Mouse (Mus musculus) CH12.LX (cell line): ENCODE data around the gene Fam222b. TPM values are rescaled to one million over a fixed set of nuclear protein-coding genes. Genes with fewer than 3 reads are reported as not detected.

Experiments used
- DNase-seq: peaks from one replicate; pipeline ENCODE4 v3.0.0-alpha.2; 2013; ENCODE audit errors: extremely low read depth
- H3K27ac ChIP-seq: 2 replicates; pipeline ENCODE4 v1.5.1; 2012; ENCODE audit warnings: low read depth, mild to moderate bottlenecking, control low read depth, moderate library complexity; ENCODE audit not compliant: insufficient read depth
- H3K27me3 ChIP-seq: replicated peaks from 2 replicates; pipeline ENCODE3; 2012; ENCODE audit warnings: inconsistent platforms
- H3K36me3 ChIP-seq, 2 experiments: replicated peaks in 1 of 2; 2 replicates each; pipeline versions ENCODE3 to v1.6.1; 2012; ENCODE audit warnings: inconsistent platforms in 1 of 2, low read length in 1 of 2, mild to moderate bottlenecking in 1 of 2, mixed read lengths in 1 of 2, moderate library complexity in 1 of 2; ENCODE audit not compliant: control insufficient read depth in 1 of 2, insufficient read depth in 1 of 2
- H3K4me1 ChIP-seq, 2 experiments: 2 replicates each; pipeline ENCODE4 v1.6.1; 2012; ENCODE audit warnings: inconsistent platforms in 1 of 2, moderate library complexity in 1 of 2; ENCODE audit not compliant: insufficient read depth in 2 of 2, control insufficient read depth in 1 of 2
- H3K4me2 ChIP-seq: 2 replicates; pipeline ENCODE4 v1.6.1; 2012; ENCODE audit warnings: low read depth, mild to moderate bottlenecking, control low read depth; ENCODE audit not compliant: poor library complexity, insufficient read depth, severe bottlenecking
- H3K4me3 ChIP-seq, 3 experiments: fragments of 150-350 bp in 1 of 3; sonication (generic) in 1 of 3; replicated peaks in 1 of 3; 2 replicates each; pipeline versions ENCODE3 to v1.5.1; 2011 to 2012; ENCODE audit warnings: low read depth in 2 of 3, low read length in 2 of 3, mild to moderate bottlenecking in 2 of 3, moderate library complexity in 2 of 3, control low read depth in 1 of 3, improper control_type of control experiment in 1 of 3, inconsistent platforms in 1 of 3, mixed read lengths in 1 of 3; ENCODE audit not compliant: poor library complexity in 1 of 3
- H3K79me2 ChIP-seq: replicated peaks from 2 replicates; pipeline ENCODE4 v1.6.1; 2012; ENCODE audit warnings: mild to moderate bottlenecking, moderate library complexity; ENCODE audit not compliant: control insufficient read depth, poor library complexity, insufficient read depth, severe bottlenecking; ENCODE audit errors: extremely low read depth
- H3K9ac ChIP-seq: 2 replicates; pipeline ENCODE4 v1.6.1; 2012; ENCODE audit warnings: low read depth, mild to moderate bottlenecking, control low read depth, moderate library complexity; ENCODE audit not compliant: insufficient read depth
- H3K9me3 ChIP-seq: replicated peaks from 2 replicates; pipeline ENCODE3; 2012; ENCODE audit warnings: low read length, inconsistent platforms, mixed read lengths
- BHLHE40 ChIP-seq: IDR thresholded peaks from 2 replicates; pipeline ENCODE4 v1.6.1; 2011; ENCODE audit warnings: mild to moderate bottlenecking, low read depth, low read length, improper control_type of control experiment
- CHD1 ChIP-seq: IDR thresholded peaks from 2 replicates; pipeline ENCODE4 v1.6.1; 2012; ENCODE audit warnings: low read depth, low read length, improper control_type of control experiment, inconsistent platforms
- CHD2 ChIP-seq: IDR thresholded peaks from 2 replicates; pipeline ENCODE4 v1.6.1; 2011; ENCODE audit warnings: low read length, improper control_type of control experiment
- CTCF ChIP-seq, 2 experiments: IDR thresholded peaks in 1 of 2; conservative IDR thresholded peaks in 1 of 2; 2 replicates each; pipeline ENCODE4 v1.5.1; 2011 to 2012; ENCODE audit warnings: low read depth in 2 of 2, low read length in 2 of 2, improper control_type of control experiment in 1 of 2, inconsistent platforms in 1 of 2, mild to moderate bottlenecking in 1 of 2, moderate library complexity in 1 of 2
- E2F4 ChIP-seq: IDR thresholded peaks from 2 replicates; pipeline ENCODE4 v1.6.1; 2011; ENCODE audit warnings: low read depth, low read length, improper control_type of control experiment; ENCODE audit not compliant: insufficient replicate concordance
- GABPA ChIP-seq: IDR thresholded peaks from 2 replicates; pipeline ENCODE4 v1.6.1; 2012; ENCODE audit warnings: low read depth, low read length, improper control_type of control experiment, inconsistent platforms; ENCODE audit not compliant: insufficient replicate concordance
- MAX ChIP-seq: IDR thresholded peaks from 2 replicates; pipeline ENCODE4 v1.6.1; 2011; ENCODE audit warnings: low read length, improper control_type of control experiment
- MEF2A ChIP-seq: IDR thresholded peaks from 2 replicates; pipeline ENCODE4 v1.6.1; 2014; ENCODE audit warnings: low read depth, mild to moderate bottlenecking, inconsistent platforms, low read length, improper control_type of control experiment, borderline replicate concordance
- MYC ChIP-seq: IDR thresholded peaks from 2 replicates; pipeline ENCODE4 v1.6.1; 2011; ENCODE audit warnings: low read depth, mild to moderate bottlenecking, improper control_type of control experiment, low read length
- POLR2A ChIP-seq: IDR thresholded peaks from 2 replicates; pipeline ENCODE4 v1.6.1; 2011; ENCODE audit warnings: low read depth, mild to moderate bottlenecking, improper control_type of control experiment, low read length
- POLR2AphosphoS2 ChIP-seq: IDR thresholded peaks from 2 replicates; pipeline ENCODE4 v1.6.1; 2011; ENCODE audit warnings: low read depth, low read length, improper control_type of control experiment
- SIN3A ChIP-seq: IDR thresholded peaks from 2 replicates; pipeline ENCODE4 v1.6.1; 2012; ENCODE audit warnings: low read length, improper control_type of control experiment, inconsistent platforms
- TCF12 ChIP-seq: IDR thresholded peaks from 2 replicates; pipeline ENCODE4 v1.6.1; 2014; ENCODE audit warnings: low read depth, mild to moderate bottlenecking, inconsistent platforms, low read length, improper control_type of control experiment
- USF1 ChIP-seq: IDR thresholded peaks from 2 replicates; pipeline ENCODE4 v1.6.1; 2014; ENCODE audit warnings: low read depth, mild to moderate bottlenecking, inconsistent platforms, low read length, improper control_type of control experiment
- USF2 ChIP-seq: conservative IDR thresholded peaks from 2 replicates; pipeline ENCODE4 v1.6.1; 2011; ENCODE audit warnings: low read depth, low read length, improper control_type of control experiment
- ZC3H11A ChIP-seq: IDR thresholded peaks from 2 replicates; pipeline ENCODE4 v1.6.1; 2012; ENCODE audit warnings: low read depth, mild to moderate bottlenecking, inconsistent platforms, low read length, improper control_type of control experiment
- ZNF384 ChIP-seq: IDR thresholded peaks from 2 replicates; pipeline ENCODE4 v1.6.1; 2012; ENCODE audit warnings: low read depth, low read length, improper control_type of control experiment, inconsistent platforms
- dilution Hi-C: fragments of 300-500 bp; cut with MboI; formaldehyde crosslinking; loops from 2 replicates; pipeline ENCODE4 v1.14.3; 2020; ENCODE audit warnings: low sequenced_read_pairs; ENCODE audit not compliant: extremely low pct_unique_long_range_greater_than_20kb, extremely low pct_ligation_motif_present
- in situ Hi-C: fragments of 300-500 bp; cut with MboI; formaldehyde crosslinking; loops from 3 replicates; pipeline ENCODE4 v1.14.3; 2019; ENCODE audit warnings: low sequenced_read_pairs, low pct_ligation_motif_present, low pct_unique_long_range_greater_than_20kb, mixed read lengths
- polyA plus RNA-seq: library from polyadenylated mRNA; unstranded; fragments of >175 nt; gene quantifications from 2 replicates; pipeline ENCODE4 v1.2.1, GENCODE M21; 2012; ENCODE audit warnings: low read depth; ENCODE audit not compliant: insufficient read length
- total RNA-seq, 2 experiments: library from RNA; depleted of rRNA; stranded (reverse); fragments of 300-350 nt in 1 of 2; fragments of >200 nt in 1 of 2; gene quantifications; 2 replicates each; pipeline ENCODE4 v1.2.3; 2012 to 2014

Fam222b gene
- total and polyA plus RNA-seq, 3 experiments: 5.9 to 34.4 (median 8.7) TPM

DNA sequence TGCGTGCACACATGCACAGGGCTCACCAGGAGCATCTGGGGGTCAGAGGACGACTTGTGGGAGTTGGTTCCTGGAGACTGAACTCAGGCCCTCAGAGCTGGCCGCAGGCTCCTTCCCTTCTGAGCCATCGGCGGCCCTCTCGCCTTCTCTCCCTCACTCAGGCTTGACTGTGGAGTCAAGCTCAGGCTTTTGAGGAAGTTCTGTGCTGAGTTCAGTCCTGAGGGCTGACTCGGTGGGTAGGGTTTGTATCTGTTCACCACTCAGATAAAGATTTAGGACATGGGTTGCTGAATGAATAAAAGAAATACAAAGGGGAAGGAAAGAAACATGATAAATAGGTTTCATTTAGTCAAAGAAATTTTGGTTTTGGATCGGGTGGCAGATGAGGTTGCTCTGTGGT lies 25.4 kb downstream of the Fam222b start:
- no peak for DNase-seq
- H3K36me3 ChIP-seq: peaks cover 0 to 43% of the 10 kb centered on the region in 2 experiments
- TF ChIP-seq USF2 (no peak), MYC (no peak)
- TF ChIP-seq, all 38 proteins: peak for 0
- no peak overlapping the region for H3K4me2 ChIP-seq
- in situ Hi-C loops: no loop called here
- no peak overlapping the region for H3K9ac ChIP-seq
- H3K27me3 ChIP-seq: no peaks in the 10 kb centered on the region
- H3K4me1 ChIP-seq: peaks cover 0 to 49% of the 10 kb centered on the region in 2 experiments; a peak in 2 of 4 replicates
- H3K4me3 ChIP-seq: no peak overlapping the region
- H3K79me2 ChIP-seq: peaks cover 63% of the 10 kb centered on the region
- dilution Hi-C loops: no loop called here
- no peak overlapping the region for H3K27ac ChIP-seq
- no peaks in the 10 kb centered on the region for H3K9me3 ChIP-seq

DNA sequence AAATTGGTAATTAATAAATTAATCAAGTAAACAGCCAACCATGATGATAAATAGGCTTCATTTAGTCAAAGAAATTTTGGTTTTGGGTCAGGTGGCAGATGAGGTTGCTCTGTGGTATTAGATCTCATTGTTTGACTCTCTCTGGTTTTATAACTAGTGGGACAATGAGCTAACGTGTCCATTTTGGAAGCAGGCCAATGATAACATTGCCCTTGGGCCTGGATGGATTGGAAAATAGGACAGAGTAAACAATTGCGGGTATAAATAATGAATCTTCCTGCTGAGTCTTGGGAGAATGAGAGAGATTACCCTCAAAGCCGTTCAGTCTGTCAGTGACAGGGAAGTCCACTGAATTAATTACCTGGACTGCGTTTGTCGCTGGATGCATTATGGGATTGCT lies 26.7 kb downstream of the Fam222b start:
- no peaks in the 10 kb centered on the region for H3K9me3 ChIP-seq
- peaks cover 0 to 33% of the 10 kb centered on the region in 2 experiments for H3K36me3 ChIP-seq
- no peak overlapping the region for H3K27ac ChIP-seq
- TF ChIP-seq CHD1 (no peak), ZNF384 (no peak), TCF12 (no peak), POLR2AphosphoS2 (no peak), BHLHE40 (no peak), E2F4 (no peak), CHD2 (no peak), MEF2A (no peak), SIN3A (no peak), GABPA (no peak), MYC (no peak), POLR2A (no peak), ZC3H11A (no peak), MAX (no peak), CTCF (conservative IDR thresholded peaks at IDR 0.05 in 1 of 2, IDR thresholded peaks at IDR 0.05 in 1 of 2; ENCODE audit: low read depth in 2 of 2, low read length in 2 of 2) (no peak), USF1 (no peak)
- TF ChIP-seq, all 38 proteins: peak for 0
- in situ Hi-C loops (no loop called here), dilution Hi-C loops (no loop called here)
- H3K79me2 ChIP-seq: peaks cover 62% of the 10 kb centered on the region
- H3K9ac ChIP-seq: no peak overlapping the region
- no peak for DNase-seq
- H3K4me1 ChIP-seq: peaks cover 2 to 51% of the 10 kb centered on the region in 2 experiments
- H3K4me3 ChIP-seq: no peak overlapping the region
- H3K4me2 ChIP-seq: no peak overlapping the region
- H3K27me3 ChIP-seq: no peaks in the 10 kb centered on the region
